Mouse (Mus musculus): ENCODE measurements around the gene Bves.

GRCm38 (mm10) chr10:45412144-45412543, 76.6 kb downstream of the Bves start:
- no peak for TF ChIP-seq GATA1 (IDR thresholded peaks at IDR 0.05; ENCODE audit: low read length)
- TF ChIP-seq TAL1 (IDR thresholded peaks at IDR 0.05; ENCODE audit: low read length): no peak

All from erythroblast, embryonic 14.5 days (primary cell).